Mouse (Mus musculus): ENCODE data around the gene Galk1. TPM values are rescaled to one million over a fixed set of nuclear protein-coding genes. Genes with fewer than 3 reads are reported as not detected.

The Galk1 gene
- 56.4 and 56.8 TPM in 2 replicates for polyA plus RNA-seq (2015; fragmentation: Nextera tagmentation; extraction: Ambion mirVana)

DNA sequence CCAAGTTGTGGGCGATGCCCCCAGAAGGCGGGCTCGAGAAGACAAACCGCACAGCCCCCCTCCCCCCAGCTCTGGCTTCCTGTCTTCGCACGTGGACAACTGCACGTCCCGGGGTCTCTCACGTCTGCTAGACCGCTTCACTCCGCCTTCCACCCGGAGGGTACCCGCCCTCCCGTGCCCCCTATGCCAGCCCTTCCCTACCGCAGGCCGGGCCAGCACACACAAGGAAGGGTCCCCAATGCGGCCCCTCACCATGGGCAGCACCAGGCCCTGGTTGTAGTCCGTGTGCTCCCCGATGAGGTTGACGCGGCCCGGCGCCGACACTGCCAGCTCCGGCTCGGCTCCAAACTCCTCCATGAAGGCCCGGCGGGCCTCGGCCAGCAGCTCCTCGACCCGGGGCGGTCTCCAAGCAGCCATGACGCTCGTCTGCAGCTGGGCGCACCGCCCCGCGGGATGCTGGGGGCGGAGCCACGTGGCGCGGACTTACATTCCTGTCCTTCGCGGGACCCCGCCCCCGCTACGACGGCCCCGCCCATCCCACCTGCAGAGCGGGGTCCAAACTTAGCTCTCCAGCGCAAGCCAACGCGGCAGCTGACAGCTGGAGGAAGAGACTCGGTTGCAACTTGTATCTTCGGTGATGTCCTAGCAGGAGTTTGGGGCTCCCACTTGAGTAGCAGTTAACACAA is at the start of gene Galk1:
TSS of gene Galk1 (minus strand) at position 458 of the 686 bp plus-strand sequence.

DNA sequence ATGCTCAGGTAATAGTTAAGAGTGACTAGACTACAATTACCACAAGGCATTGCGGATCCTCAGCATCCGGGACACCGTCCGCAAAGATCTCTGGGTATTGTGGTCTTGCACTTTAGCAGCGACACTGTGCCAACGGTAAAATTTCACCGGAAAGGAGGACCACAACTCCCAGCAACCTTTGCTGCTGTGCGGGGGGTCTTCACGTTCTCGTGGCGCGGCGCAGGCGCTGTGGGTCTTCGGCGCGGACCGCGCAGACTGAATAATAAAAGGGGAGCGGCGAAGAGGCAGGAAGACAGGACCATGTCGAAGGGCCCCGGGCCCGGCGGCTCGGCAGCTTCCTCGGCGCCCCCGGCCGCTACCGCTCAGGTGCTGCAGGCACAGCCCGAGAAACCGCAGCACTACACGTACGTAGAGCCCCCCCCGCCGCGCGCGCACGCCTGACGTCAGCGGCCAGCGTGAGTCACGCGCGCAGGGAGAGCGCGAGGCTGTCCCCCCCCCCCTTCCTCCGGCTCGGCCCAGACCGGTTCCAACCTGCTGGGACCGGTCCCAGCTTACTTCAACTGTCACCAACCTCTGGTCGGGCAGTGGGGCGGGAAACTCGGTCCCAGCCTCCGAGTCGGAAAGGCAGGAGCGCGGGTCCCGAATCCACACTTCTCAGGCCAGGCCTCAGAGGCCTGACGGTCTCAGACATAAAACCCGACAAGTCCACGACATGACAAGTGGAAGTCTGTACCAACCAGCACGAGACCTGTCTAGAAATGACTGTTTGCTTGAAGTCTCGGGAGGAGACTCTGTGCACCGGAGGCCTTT is 17.8 kb upstream of the Galk1 start, which contains the start of gene Unk:
TSS of gene Unk (plus strand) at position 235 of the 810 bp plus-strand sequence.

GRCm38 (mm10) chr11:116027756-116028155 is 15.2 kb upstream of the Galk1 start, which contains the start of gene H3f3b:
Gene H3f3b (minus strand): TSS chr11:116027962.

DNA sequence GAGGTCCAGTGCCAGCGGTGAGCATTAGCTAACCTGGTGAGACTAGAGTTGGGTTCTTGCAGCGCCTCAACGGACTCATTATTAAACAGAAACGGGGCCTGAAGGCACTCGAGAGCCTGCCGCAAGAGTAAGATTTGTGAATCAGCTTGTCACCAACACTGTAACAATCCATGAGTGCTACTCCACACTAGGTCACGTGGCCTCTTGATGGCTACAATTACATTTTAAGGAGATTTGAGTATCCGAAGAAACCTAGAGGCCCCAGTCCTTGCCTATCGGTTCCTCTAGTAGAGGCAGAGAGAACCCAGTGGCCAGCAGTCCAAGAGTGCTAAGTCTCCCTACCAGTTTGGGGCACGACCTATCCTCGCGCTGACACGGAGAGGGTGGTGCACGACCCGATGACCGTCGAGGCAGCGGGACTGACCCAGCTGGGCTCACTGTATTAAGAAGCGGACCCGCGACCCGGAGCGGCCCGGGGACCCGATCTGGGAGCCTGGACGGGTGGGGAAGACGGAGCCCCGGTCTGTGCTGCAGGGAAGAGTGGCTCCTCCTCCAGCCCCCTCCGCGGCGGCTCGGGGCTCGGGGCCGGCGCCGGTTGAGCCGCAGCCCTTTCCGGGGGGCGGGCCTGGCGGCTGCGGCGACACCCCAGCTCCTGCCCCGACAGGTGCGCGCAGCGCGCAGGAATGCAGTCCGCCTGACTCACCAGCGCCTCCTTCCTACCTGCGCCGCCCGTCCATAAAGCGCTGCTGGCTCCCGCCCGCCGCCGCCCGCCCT is 38.0 kb downstream of the Galk1 start, which contains the start of gene Itgb4:
TSS of gene Itgb4 (plus strand) at position 401 of the 774 bp plus-strand sequence.

Other genes starting within 250 kb of the Galk1 start
- 13.7 and 15.9 TPM in 2 replicates for gene Tmem94, start 247.3 kb downstream of the Galk1 start, polyA plus RNA-seq (2015; fragmentation: Nextera tagmentation; extraction: Ambion mirVana)
- 10.1 and 10.3 TPM in 2 replicates for gene Caskin2, start 199.1 kb downstream of the Galk1 start, polyA plus RNA-seq (2015; fragmentation: Nextera tagmentation; extraction: Ambion mirVana)
- 18.9 and 21.3 TPM in 2 replicates for gene Tsen54, start 198.0 kb downstream of the Galk1 start, polyA plus RNA-seq (2015; fragmentation: Nextera tagmentation; extraction: Ambion mirVana)
- gene Llgl2, start 188.7 kb downstream of the Galk1 start, polyA plus RNA-seq (2015; fragmentation: Nextera tagmentation; extraction: Ambion mirVana): 0.79 and 0.93 TPM in 2 replicates
- 0.15 and 0.46 TPM in 2 replicates for gene Myo15b, start 154.3 kb downstream of the Galk1 start, polyA plus RNA-seq (2015; fragmentation: Nextera tagmentation; extraction: Ambion mirVana)
- 2.6 and 4.5 TPM in 2 replicates for gene Smim5, start 112.8 kb downstream of the Galk1 start, polyA plus RNA-seq (2015; fragmentation: Nextera tagmentation; extraction: Ambion mirVana)
- 0.24 and 0.79 TPM in 2 replicates for gene Smim6, start 100.7 kb downstream of the Galk1 start, polyA plus RNA-seq (2015; fragmentation: Nextera tagmentation; extraction: Ambion mirVana)
- 36.7 and 40.3 TPM in 2 replicates for gene Sap30bp, start 79.4 kb downstream of the Galk1 start, polyA plus RNA-seq (2015; fragmentation: Nextera tagmentation; extraction: Ambion mirVana)
- gene Recql5, start 79.2 kb downstream of the Galk1 start, polyA plus RNA-seq (2015; fragmentation: Nextera tagmentation; extraction: Ambion mirVana): 10.4 and 12.7 TPM in 2 replicates
- 3.0 and 3.2 TPM in 2 replicates for gene Itgb4, start 38.0 kb downstream of the Galk1 start, polyA plus RNA-seq (2015; fragmentation: Nextera tagmentation; extraction: Ambion mirVana)
- gene H3f3b, start 15.2 kb upstream of the Galk1 start, polyA plus RNA-seq (2015; fragmentation: Nextera tagmentation; extraction: Ambion mirVana): 1,032 and 1,124 TPM in 2 replicates
- gene Unk, start 17.6 kb upstream of the Galk1 start, polyA plus RNA-seq (2015; fragmentation: Nextera tagmentation; extraction: Ambion mirVana): 22.2 and 24.0 TPM in 2 replicates
- 1.1 and 1.3 TPM in 2 replicates for gene Unc13d, start 65.2 kb upstream of the Galk1 start, polyA plus RNA-seq (2015; fragmentation: Nextera tagmentation; extraction: Ambion mirVana)
- gene Wbp2, start 74.3 kb upstream of the Galk1 start, polyA plus RNA-seq (2015; fragmentation: Nextera tagmentation; extraction: Ambion mirVana): 202 and 232 TPM in 2 replicates
- gene Trim47, start 114.5 kb upstream of the Galk1 start, polyA plus RNA-seq (2015; fragmentation: Nextera tagmentation; extraction: Ambion mirVana): 13.7 and 14.9 TPM in 2 replicates
- gene Trim65, start 118.4 kb upstream of the Galk1 start, polyA plus RNA-seq (2015; fragmentation: Nextera tagmentation; extraction: Ambion mirVana): 3.1 and 3.7 TPM in 2 replicates
- gene Mrpl38, start 126.1 kb upstream of the Galk1 start, polyA plus RNA-seq (2015; fragmentation: Nextera tagmentation; extraction: Ambion mirVana): 79.1 and 86.5 TPM in 2 replicates
- gene Fbf1, start 155.4 kb upstream of the Galk1 start, polyA plus RNA-seq (2015; fragmentation: Nextera tagmentation; extraction: Ambion mirVana): 25.2 and 31.7 TPM in 2 replicates
- gene Ten1, start 186.1 kb upstream of the Galk1 start, polyA plus RNA-seq (2015; fragmentation: Nextera tagmentation; extraction: Ambion mirVana): 56.7 and 57.3 TPM in 2 replicates
- 63.3 and 67.6 TPM in 2 replicates for gene Acox1, start 186.3 kb upstream of the Galk1 start, polyA plus RNA-seq (2015; fragmentation: Nextera tagmentation; extraction: Ambion mirVana)
- 2.0 and 2.2 TPM in 2 replicates for gene Evpl, start 225.4 kb upstream of the Galk1 start, polyA plus RNA-seq (2015; fragmentation: Nextera tagmentation; extraction: Ambion mirVana)

Measured in neural tube, postnatal 0 days (tissue).